Mouse (Mus musculus): ENCODE results near the gene Nckipsd. TPM values are rescaled to one million over a fixed set of nuclear protein-coding genes. Genes with fewer than 3 reads are reported as not detected.

The Nckipsd gene
- total RNA-seq (2022), result 1 to 10 TPM; 3.6 to 4.9 (median 4.2) TPM

DNA sequence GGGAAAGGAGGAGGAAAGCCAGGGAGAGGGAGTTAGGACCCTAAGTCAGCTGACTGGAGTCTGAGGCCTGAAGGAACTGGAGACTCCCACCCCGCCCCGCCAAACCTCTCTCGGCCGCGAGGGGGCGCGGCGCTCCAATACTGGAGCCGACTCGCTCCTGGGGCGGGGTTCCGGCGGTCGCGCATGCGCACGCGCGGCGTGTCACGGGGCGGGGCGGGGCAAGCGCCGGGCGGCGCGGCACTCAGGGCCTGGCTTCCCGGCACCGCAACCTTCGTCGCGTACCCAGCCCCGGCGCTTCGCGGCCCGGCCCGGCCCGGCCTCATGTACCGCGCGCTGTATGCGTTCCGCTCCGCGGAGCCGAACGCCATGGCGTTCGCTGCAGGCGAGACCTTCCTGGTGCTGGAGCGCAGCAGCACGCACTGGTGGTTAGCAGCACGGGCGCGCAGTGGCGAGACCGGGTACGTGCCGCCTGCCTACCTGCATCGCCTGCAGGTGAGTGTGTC lies at the start of gene Nckipsd:
Nckipsd (plus strand) TSS at position 206 of the 503 bp plus-strand sequence.
- peak; percentile 89 to 91 for DNase-seq (ENCODE audit: low spot score in 2 of 2)

DNA sequence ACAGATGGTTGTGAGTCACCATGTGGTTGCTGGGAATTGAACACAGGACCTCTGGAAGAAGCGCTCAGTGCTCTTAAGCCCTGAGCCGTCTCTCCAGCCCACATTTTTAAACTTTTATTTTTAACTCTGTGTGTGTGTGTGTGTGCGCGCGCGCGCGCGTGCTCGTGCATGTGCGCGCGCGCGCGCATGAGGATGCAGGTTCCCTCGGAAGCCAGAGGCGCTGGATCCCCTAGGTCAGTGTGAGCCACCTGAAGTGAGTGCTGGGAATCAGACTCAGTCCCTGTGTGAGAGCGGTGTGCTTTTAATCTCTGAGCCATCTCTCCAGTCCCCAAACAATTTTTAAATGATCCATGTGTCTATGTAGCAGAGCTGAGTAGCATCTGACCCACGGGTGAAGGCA lies 49.0 kb upstream of the Nckipsd start:
- no peak for DNase-seq (ENCODE audit: low spot score in 2 of 2)

DNA sequence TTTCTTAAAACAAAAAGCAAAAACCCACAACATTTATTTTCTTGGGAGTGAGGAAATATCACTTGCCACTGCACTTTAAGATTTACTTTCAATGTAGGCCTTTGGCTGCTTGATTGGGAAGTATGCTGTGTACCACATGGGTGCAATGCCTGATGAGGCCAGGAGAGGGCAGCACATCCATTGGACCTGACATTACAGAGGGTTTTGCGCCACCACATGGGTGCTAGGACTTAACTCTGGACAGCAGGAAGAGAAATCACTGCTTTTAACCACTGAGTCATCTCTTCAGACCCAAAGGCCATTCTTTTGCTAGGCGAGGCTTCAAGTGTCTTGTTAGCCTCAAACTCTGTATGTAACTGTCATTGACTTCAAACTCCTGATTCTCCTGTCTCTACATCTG lies 48.4 kb upstream of the Nckipsd start:
- DNase-seq (ENCODE audit: low spot score in 2 of 2), result no peak

DNA sequence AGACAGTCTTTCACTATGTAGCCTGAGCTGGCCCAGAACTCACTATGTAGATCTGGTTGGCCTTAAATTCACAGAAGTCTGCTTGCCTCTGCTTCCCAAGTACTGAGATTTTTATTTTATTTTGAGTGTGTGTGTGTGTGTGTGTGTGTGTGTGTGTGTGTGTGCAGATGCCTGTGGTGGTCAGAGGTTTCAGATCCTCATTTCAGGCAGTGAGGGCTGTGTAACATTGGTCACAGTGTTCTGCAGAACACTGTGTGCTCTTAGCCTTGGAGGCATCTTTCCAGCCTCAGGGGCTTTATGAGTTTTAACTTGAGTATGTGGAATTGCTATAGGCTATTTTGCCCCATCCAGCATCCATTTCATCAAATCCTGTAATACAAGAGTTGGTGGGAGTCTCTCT lies 46.6 kb upstream of the Nckipsd start:
- DNase-seq (ENCODE audit: low spot score in 2 of 2), result no peak

DNA sequence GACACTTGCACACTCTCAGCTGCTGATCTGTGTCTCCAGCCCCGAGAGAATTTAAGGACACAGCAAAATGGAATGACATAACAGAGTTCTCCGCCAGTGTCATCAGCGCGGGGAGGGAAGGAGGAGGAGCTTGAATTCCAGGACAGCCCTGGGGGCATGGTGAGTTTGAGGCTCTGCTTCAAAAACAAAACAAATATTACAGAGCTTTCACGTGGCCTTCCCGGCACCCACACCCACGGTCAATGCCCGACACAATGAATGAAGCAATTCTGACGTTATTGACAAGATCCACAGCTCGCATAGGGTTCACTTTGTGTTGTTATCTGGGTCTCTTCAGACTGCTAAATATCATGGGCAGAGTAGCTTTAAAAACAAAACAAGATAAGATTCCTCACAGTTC lies 43.2 kb upstream of the Nckipsd start:
- DNase-seq (ENCODE audit: low spot score in 2 of 2), result no peak

DNA sequence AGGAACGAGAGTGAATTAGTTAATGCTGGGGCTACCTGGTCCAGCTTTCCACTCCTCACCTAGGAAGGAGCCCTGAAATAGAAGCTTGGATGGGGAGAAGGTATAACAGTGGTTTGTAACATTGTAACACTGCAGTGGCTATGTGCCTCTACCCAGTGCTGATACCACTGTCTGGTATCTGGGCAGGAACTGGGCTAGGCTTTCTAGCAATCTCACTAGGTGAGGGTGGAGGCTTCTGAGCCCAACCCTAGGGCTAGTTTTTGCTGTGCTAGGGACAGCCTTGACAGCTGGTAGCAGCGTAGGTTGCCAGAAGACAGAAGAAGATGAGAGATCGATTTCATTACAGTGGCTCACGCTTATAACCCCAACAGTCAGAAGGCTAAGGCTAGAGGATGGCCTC lies 31.6 kb upstream of the Nckipsd start:
- no peak for DNase-seq (ENCODE audit: low spot score in 2 of 2)

DNA sequence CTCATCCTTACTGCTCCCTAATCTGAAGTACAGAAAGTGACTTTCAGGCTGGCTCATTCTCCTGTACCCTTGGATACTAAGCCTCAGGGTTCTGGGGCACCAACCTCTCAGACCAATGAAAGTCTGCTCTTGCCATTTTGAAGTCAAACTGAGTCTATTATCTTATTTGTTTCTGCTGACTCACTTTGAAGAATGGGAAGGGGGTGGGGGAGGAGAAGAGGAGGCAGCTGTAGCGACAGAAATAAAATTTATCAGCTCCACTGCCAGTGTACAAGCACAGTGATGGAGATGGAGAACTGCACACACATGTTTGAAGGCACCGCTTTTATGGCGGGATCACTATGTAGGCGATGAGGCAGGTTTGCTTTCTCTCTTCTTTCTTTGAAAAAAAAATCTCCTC lies 30.9 kb upstream of the Nckipsd start:
- no peak for DNase-seq (ENCODE audit: low spot score in 2 of 2)

DNA sequence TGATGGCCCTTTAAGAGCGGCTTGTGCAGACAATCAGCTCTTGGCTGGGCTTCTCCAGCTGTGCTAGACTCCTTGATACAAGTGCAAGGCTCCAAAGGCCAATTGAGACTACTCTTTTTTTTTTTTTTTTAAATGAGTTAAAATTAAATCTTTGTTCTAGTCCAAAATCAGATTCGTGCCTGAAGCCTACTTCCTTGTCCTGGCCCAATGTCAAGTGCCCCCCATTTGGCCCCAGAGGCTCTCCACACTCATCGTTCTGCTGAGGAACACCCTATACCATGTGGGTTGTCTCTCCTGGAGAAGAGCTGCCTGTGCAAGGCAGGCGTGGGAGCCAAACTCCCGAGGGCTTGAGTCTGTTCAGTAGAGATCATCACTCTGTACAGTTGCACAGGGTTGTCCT lies 27.2 kb upstream of the Nckipsd start:
- no peak for DNase-seq (ENCODE audit: low spot score in 2 of 2)

DNA sequence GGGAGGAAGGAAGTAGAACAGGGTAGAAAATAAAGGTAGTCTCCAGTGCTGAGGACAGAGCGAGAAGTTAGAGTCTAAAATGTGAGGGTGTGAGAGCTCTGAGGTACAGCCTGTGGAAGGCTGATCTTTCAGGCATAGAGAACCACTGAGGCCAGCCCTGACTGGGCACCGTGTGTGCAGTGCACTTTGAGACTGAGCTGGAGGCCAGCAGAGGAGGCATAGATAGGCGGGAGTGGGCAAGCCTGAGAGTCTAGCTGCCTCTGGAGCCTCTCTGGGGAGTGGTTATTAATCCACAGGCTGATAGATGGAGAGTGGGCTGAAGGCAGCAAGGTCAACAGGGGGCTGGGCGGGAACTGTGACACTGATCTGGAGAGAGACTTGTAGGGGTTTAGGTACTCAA lies 26.3 kb upstream of the Nckipsd start:
- DNase-seq (ENCODE audit: low spot score in 2 of 2), result no peak

DNA sequence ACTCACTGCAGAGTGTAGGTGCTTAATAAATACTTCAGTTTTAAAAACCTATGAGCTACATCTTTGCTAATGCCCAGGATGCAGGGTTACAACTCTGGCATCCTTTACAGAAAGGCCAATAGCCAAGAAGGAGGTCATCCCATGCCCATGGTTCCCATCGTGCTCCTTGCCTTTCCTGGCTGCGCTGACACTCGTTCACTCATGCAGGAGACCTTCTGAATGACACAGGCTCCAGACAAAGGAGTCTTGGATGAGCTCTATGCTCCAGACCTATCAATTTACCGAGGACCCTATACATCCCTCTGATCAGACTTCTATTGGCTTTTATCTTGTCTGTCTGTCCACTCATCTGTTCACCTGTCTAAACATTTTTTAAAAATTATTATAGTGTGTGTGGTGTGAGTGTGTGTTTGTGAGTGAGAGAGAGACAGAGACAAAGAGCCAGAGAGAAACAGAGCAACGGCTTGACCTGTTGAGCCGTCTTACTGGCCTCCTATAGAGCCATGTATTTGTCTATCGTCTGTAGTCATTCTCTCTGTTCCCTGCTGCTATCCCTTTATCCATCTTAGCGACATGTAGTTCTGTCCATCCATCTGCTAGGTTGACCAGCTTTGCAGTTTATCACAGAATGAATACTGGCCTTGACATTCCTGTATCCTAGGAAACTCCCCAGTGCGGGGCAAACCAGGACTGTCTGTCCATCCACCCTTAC lies 25.2 kb upstream of the Nckipsd start:
- no peak for DNase-seq (ENCODE audit: low spot score in 2 of 2)

DNA sequence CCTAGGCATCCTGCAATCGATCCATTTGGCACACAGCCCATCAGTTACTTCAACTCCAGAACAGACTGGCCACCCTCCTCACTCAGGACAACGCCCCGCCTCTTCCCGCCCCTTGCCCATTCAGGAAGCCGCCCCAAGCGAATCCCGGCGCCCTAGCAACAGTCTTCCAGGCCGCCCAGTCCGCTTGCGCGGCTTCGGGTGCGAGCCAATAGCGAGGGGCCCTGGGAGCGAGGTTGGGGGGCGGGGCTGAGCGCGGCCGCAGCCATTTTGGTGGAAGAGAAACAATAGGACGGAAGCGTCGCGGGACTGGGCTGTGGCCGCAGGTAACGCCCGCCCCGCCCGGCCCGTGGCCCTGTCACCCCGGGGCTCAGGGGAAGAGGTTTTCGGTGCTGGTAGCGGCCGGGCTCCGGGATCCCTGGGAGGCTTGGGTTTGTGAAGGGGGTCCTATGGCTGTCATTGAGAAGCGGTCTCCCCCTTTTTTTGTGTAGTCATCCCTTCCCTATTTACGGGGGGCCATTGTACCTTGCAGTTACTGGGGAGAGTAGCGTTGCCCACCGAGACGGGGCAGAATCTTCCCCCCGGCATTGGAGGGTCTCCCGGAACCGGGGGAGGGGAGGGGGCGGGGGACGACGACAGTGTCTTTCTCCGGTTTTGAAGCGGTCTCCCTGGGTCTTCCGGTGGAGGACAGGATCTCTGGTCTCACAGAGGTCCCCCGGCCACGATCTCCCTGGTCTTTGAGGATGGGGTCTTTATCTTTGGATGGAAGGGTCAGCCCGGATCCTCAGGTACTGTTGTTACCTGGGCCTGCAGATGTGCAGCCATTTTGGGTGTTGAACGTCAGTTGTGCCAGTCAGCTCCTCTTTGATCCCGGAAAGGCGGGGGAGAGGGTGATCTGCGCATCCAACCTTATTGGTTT lies 24.4 kb upstream of the Nckipsd start, which contains the start of gene Ip6k2:
Ip6k2 (plus strand) TSS at position 249 of the 916 bp plus-strand sequence.
- peak; percentile 89 to 91 for DNase-seq (ENCODE audit: low spot score in 2 of 2)

DNA sequence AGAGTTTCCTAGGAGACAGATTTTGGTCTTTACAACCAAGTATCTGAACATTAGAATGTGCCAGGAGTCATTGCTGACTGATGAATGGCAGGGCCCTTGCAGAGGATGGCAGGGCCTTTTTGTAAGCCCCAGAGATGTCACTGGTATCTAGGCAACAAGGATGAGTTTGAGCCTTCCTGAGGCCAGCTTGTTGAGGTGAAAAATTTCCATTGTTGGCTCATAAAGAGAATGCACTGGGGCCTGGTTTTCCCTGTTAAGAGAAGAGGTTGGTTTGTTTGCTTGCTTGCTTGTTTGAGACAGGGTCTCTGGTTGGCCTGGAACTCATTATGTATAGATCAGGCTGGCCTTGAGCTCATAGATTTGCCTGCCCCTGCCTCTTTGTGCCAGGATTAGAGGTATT lies 22.8 kb upstream of the Nckipsd start:
- no peak for DNase-seq (ENCODE audit: low spot score in 2 of 2)

DNA sequence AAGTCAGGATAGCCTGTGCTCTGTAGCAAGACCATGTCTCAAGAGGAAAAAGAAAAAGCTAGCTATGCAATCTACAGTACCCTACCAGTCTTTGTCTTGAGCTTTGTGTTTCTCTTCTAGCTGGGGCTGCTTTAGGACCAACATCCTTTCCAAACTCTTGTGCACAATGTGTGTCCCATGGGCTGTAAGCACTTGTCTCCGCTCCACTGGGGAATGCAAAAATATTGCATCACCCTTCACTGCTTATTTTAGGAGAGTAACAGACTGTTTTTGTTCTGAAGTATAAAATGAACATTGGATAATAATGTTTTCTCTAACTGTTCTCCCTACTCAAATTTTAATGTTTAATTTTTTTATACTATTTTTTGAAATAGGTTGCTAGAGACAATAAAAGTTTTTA lies 21.7 kb upstream of the Nckipsd start:
- no peak for DNase-seq (ENCODE audit: low spot score in 2 of 2)

DNA sequence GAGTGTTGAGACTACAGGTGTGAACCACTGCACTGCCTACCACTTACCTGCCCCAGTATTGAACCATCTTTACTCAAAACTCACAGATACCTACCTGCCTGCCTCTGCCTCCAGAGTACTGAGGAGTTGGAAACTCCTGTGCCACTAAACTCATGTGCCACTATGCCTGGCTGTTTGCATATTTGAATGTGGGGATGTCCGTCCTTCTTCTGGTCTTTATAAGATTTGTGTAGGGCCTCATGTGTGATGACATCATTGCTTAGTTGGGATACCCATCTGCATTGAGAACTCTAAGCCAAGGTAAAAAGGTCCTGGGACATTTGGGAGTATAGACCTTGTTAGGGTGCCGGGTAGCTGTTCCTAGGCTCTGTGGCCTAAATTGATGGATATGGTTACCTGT lies 21.1 kb upstream of the Nckipsd start:
- DNase-seq (ENCODE audit: low spot score in 2 of 2), result no peak

DNA sequence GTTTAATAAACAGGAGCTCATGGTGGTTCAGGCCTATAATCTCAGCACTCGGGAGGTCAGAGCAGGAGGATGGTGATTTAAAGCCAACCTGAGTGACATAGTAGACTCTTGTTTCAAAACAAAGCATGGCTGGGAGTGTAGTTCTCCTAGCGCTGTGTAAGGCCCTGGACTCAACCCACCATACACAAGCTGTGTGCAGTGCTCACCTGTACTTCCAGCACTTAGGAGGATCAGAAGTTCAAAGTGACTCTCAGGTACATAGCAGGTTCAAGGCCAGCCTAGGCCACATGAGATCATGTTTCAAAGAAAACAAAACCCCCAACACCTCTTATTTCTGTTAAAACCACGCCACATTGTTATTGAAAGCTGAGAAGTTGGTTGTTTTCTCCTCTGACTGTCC lies 19.5 kb upstream of the Nckipsd start:
- DNase-seq (ENCODE audit: low spot score in 2 of 2), result no peak

DNA sequence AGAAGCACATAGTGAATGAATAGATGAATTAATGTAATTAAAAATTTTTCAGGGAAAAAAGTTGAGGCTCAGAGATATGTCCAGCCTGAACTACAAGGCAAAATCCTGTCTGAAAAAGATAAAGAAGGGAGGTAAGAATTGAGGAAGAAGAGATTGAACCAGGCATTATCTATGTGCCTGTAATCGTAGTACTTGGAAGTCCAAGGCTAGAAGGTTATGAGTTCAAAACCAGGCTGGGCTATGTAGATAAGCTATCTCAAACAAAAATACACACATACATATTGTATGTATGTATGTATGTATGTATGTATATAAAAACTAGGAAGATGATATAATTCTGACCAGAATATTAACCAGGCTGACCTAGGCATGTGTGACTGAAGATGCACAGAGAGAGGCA lies 15.9 kb upstream of the Nckipsd start:
- DNase-seq (ENCODE audit: low spot score in 2 of 2), result no peak

DNA sequence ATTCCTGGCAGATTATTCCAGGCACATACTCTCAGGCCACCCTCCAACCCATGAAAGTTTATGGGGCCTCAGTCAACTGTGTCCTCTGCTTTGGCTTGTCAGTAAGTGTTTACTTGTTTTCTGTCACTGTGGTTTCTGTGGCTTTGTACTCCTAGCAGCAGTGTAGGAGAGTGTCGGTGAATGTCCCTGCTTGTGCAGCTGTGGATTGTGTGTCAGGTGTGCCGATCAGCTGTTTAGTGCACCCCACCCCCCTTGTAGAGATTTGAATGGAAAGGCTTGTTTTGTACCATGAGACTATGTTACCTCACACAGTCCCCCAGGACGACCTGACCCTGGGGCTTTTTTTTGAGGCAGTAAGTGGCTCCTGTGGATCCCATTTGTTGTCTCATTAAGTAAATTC lies 15.4 kb upstream of the Nckipsd start:
- DNase-seq (ENCODE audit: low spot score in 2 of 2), result no peak

DNA sequence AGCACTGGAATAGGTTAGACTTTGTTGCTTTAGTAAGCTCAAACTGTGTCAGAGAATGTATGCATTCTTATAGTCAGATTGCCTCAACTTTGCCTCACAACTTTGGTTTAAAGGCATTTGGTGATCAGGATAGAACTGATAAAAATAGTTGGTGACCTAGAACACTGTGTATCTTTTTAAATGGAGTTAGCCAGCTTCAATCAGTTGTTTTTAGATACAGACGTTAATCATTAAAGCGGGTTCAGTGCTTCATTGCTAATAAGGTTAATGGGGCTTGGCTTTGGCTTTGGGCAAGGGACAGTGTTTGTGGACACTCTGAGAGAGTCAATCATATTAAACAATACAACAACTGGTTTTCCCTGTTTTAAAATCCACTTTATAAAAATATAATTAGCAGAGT lies 12.9 kb upstream of the Nckipsd start:
- DNase-seq (ENCODE audit: low spot score in 2 of 2), result no peak

DNA sequence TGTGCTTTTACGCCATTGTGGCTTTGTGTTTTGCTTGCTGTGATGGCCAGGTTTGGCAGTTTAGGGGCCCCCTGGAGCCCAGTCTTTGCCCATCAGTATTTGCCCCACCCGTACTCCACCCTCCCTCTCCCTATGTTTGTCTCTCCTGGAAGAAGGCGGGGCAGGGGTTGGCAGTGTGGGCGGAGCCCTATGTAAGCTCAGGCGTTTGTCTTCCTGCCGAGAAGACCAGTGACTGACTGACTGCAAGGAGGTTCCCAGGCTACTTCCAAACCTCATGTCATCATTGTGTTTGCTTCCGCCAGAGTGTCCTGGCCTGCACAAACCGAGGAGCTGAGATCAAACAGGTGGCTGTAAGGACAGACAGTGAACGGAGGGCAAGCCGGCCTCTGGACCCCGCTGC lies 12.4 kb upstream of the Nckipsd start:
- peak in 1 of 2 experiments; percentile 39 for DNase-seq (ENCODE audit: low spot score in 2 of 2)

DNA sequence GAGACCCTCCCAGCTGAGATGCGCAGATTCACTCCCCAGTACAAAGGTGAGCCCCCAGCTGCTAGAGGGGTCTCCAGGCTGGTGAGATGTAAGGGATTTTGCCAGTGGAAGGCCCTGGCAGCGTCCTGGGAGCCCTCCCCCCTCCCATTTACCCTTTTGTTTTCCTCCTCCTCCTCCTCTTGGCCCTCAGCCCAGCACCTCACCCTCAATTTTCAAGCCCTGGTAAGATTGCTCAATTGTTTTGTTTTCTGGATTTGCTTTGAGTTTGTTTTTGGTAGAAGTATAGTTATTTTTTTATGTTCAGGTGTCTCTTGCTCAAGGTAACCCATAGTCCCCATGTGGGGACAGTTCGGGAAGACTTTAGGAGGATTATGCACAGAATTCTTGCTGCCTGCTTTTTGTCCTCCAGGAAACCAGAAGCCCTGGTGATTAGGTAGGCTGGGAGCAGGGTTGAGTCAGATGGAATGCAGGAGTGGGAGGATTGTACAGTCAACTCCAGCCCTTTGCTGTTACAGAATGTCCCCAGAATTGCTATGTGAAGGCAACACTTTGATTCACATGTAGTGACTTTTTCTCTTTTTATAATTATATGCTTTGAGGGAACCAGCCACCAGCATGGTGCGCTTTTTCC lies 11.7 kb upstream of the Nckipsd start:
- DNase-seq (ENCODE audit: low spot score in 2 of 2), result no peak

DNA sequence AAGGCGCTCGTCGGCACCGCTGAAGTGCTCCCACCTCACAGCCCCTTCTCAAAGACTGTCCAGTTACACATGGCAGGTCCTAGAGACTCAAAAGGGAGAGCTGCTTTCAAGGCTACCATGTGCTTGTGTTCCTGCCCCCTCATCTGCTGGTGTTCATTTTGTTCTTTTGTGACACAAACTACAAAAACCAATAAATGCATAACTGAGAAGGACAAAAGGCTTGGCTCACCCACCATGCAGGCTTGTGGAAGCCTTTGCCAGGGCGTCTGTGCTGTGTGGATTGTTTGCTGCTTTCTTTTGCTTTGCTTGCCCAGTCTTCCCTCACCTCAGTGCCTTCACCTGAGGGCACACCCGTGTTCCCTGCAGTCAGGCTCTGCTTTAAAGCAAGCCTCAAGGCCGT lies 10.7 kb upstream of the Nckipsd start:
- DNase-seq (ENCODE audit: low spot score in 2 of 2), result no peak

DNA sequence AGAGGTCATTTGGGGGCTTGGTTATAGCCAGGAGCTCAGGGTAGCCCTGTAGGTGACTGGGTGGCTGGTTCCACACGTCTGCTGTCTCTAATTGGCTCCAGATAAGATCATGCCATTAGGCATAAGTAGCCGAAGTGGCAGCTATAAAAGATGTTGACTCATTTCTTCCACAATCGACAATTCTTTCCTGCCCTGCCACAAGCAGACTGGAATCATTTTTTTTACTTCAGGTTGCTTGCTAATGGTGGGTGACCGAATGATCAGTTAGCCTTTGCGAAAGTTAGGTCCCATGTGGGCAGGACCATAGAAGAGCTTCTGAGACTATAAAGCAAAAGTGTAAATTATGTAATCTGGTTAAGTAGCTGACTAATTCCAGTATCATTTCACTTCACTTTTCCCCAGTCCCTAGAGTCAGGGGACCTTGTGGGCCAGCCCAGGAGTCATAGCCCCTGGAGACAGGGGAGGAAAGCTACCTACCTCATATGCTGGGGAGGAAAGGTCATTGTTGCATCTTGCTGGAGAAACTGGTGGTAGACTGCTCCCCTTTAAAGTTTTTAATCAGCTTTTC lies 9.6 kb upstream of the Nckipsd start:
- DNase-seq (ENCODE audit: low spot score in 2 of 2), result no peak

Measured in gastrocnemius, adult 8-10 months (tissue).